Mouse (Mus musculus): ENCODE data around the gene Asl. TPM values are rescaled to one million over a fixed set of nuclear protein-coding genes. Genes with fewer than 3 reads are reported as not detected.
A peak's percentile ranks its signal among the peaks of the same experiment; 100 is the strongest.

Asl gene
- polyA plus RNA-seq, 1 experiment from 2014 or later = 16.0 TPM

- peak; percentile 92 for ATAC-seq (replicated peaks; ENCODE audit: insufficient number of reproducible peaks, insufficient read depth, low FRiP score, low read depth)
- Histone ChIP-seq H3K4me1 (replicated peaks) (peaks cover 12% of the 10 kb centered on the region), H3K9me3 (replicated peaks) (no peaks in the 10 kb centered on the region), H3K4me3 (peak overlapping the region; percentile 73), H3K9ac (peak overlapping the region; percentile 62), H3K36me3 (no peaks in the 10 kb centered on the region), H3K27me3 (peaks cover 7% of the 10 kb centered on the region; the same call in 1 of the 2 replicates), H3K27ac (peak overlapping the region; percentile 77), H3K4me2 (peak overlapping the region; percentile 92)
- under 1% methylated on average over 32 of the region's 32 CpGs for WGBS
These were observed 5.1 kb downstream of the Asl start for GRCm38 (mm10) chr5:130023767-130024539.

- Histone ChIP-seq H3K27ac (no peak overlapping the region), H3K4me2 (peak overlapping the region; percentile 92), H3K4me3 (peak overlapping the region; percentile 73), H3K9me3 (replicated peaks) (no peaks in the 10 kb centered on the region), H3K36me3 (no peaks in the 10 kb centered on the region), H3K9ac (no peak overlapping the region), H3K4me1 (replicated peaks) (peaks cover 12% of the 10 kb centered on the region), H3K27me3 (peaks cover 7% of the 10 kb centered on the region; the same call in 1 of the 2 replicates)
- ATAC-seq (replicated peaks; ENCODE audit: insufficient number of reproducible peaks, insufficient read depth, low FRiP score, low read depth) = no peak
- WGBS = 38% methylated on average over 12 of the region's 12 CpGs
These were observed 5.8 kb downstream of the Asl start for GRCm38 (mm10) chr5:130023067-130023766.

GRCm38 (mm10) chr5:130022366-130022765 is 6.7 kb downstream of the Asl start:
- 86% methylated on average over 7 of the region's 7 CpGs for WGBS
- H3K4me2 ChIP-seq = no peak overlapping the region
- H3K27me3 ChIP-seq = peaks cover 4% of the 10 kb centered on the region; the same call in 1 of the 2 replicates

GRCm38 (mm10) chr5:130021361-130021966 is 7.6 kb downstream of the Asl start:
- H3K4me2 ChIP-seq = no peak overlapping the region
- no peak overlapping the region for H3K4me3 ChIP-seq
- H3K27me3 ChIP-seq = no peaks in the 10 kb centered on the region
- H3K4me1 ChIP-seq (replicated peaks) = peaks cover 12% of the 10 kb centered on the region
- no peak for ATAC-seq (replicated peaks; ENCODE audit: insufficient number of reproducible peaks, insufficient read depth, low FRiP score, low read depth)
- no peaks in the 10 kb centered on the region for H3K9me3 ChIP-seq (replicated peaks)
- H3K27ac ChIP-seq = no peak overlapping the region
- H3K9ac ChIP-seq = no peak overlapping the region
- H3K36me3 ChIP-seq = no peaks in the 10 kb centered on the region
- 52% methylated on average over 5 of the region's 5 CpGs for WGBS

More at GRCm38 (mm10) chr5:130022366-130022765, 6.7 kb downstream of the Asl start:
- Histone ChIP-seq H3K4me3 (no peak overlapping the region), H3K36me3 (no peaks in the 10 kb centered on the region), H3K4me1 (replicated peaks) (peaks cover 12% of the 10 kb centered on the region), H3K9ac (no peak overlapping the region), H3K27ac (no peak overlapping the region), H3K9me3 (replicated peaks) (no peaks in the 10 kb centered on the region)
- no peak for ATAC-seq (replicated peaks; ENCODE audit: insufficient number of reproducible peaks, insufficient read depth, low FRiP score, low read depth)

- no peak overlapping the region for H3K4me3 ChIP-seq
- peaks cover 10% of the 10 kb centered on the region for H3K4me1 ChIP-seq (replicated peaks)
- no peak overlapping the region for H3K9ac ChIP-seq
- no peaks in the 10 kb centered on the region for H3K9me3 ChIP-seq (replicated peaks)
- no peak overlapping the region for H3K4me2 ChIP-seq
- 49% methylated on average over 8 of the region's 8 CpGs for WGBS
- no peaks in the 10 kb centered on the region for H3K36me3 ChIP-seq
- no peak overlapping the region for H3K27ac ChIP-seq
- ATAC-seq (replicated peaks; ENCODE audit: insufficient number of reproducible peaks, insufficient read depth, low FRiP score, low read depth) = no peak
- no peaks in the 10 kb centered on the region for H3K27me3 ChIP-seq
These were observed 9.6 kb downstream of the Asl start for GRCm38 (mm10) chr5:130019461-130019860.

- Histone ChIP-seq H3K4me2 (no peak overlapping the region), H3K9me3 (replicated peaks) (no peaks in the 10 kb centered on the region), H3K4me3 (no peak overlapping the region), H3K9ac (no peak overlapping the region), H3K27me3 (no peaks in the 10 kb centered on the region), H3K27ac (no peak overlapping the region), H3K4me1 (replicated peaks) (peaks cover 2% of the 10 kb centered on the region; the same call in 1 of the 2 replicates), H3K36me3 (peaks cover 11% of the 10 kb centered on the region)
- no peak for ATAC-seq (replicated peaks; ENCODE audit: insufficient number of reproducible peaks, insufficient read depth, low FRiP score, low read depth)
- 94% methylated on average over 3 of the region's 3 CpGs for WGBS
These were observed 13.9 kb downstream of the Asl start for GRCm38 (mm10) chr5:130015104-130015503.

- H3K4me3 ChIP-seq = no peak overlapping the region
- no peaks in the 10 kb centered on the region for H3K9me3 ChIP-seq (replicated peaks)
- H3K27ac ChIP-seq = no peak overlapping the region
- H3K4me2 ChIP-seq = no peak overlapping the region
- no peak overlapping the region for H3K9ac ChIP-seq
- peaks cover 11% of the 10 kb centered on the region for H3K36me3 ChIP-seq
- no peak for ATAC-seq (replicated peaks; ENCODE audit: insufficient number of reproducible peaks, insufficient read depth, low FRiP score, low read depth)
- H3K4me1 ChIP-seq (replicated peaks) = no peaks in the 10 kb centered on the region
- no peaks in the 10 kb centered on the region for H3K27me3 ChIP-seq
- WGBS = 90% methylated on average over 5 of the region's 5 CpGs
These were observed 18.1 kb downstream of the Asl start for GRCm38 (mm10) chr5:130010961-130011360.

GRCm38 (mm10) chr5:130009784-130010183 is 19.3 kb downstream of the Asl start:
- no peak overlapping the region for H3K4me3 ChIP-seq
- H3K9ac ChIP-seq = no peak overlapping the region
- H3K4me1 ChIP-seq (replicated peaks) = no peaks in the 10 kb centered on the region
- peaks cover 11% of the 10 kb centered on the region for H3K36me3 ChIP-seq
- H3K9me3 ChIP-seq (replicated peaks) = no peaks in the 10 kb centered on the region
- no peak overlapping the region for H3K27ac ChIP-seq
- no peak overlapping the region for H3K4me2 ChIP-seq
- no peaks in the 10 kb centered on the region for H3K27me3 ChIP-seq
- WGBS = 90% methylated on average over 4 of the region's 4 CpGs
- no peak for ATAC-seq (replicated peaks; ENCODE audit: insufficient number of reproducible peaks, insufficient read depth, low FRiP score, low read depth)

- 79% methylated on average over 6 of the region's 6 CpGs for WGBS
- Histone ChIP-seq H3K9me3 (replicated peaks) (no peaks in the 10 kb centered on the region), H3K4me2 (no peak overlapping the region), H3K4me1 (replicated peaks) (peaks cover 4% of the 10 kb centered on the region), H3K36me3 (peaks cover 11% of the 10 kb centered on the region), H3K4me3 (no peak overlapping the region), H3K9ac (no peak overlapping the region), H3K27ac (no peak overlapping the region), H3K27me3 (no peaks in the 10 kb centered on the region)
- ATAC-seq (replicated peaks; ENCODE audit: insufficient number of reproducible peaks, insufficient read depth, low FRiP score, low read depth) = no peak
These were observed 20.9 kb downstream of the Asl start for GRCm38 (mm10) chr5:130008034-130008590.

- Histone ChIP-seq H3K27ac (no peak overlapping the region), H3K9me3 (replicated peaks) (no peaks in the 10 kb centered on the region), H3K4me3 (no peak overlapping the region), H3K4me1 (replicated peaks) (peaks cover 7% of the 10 kb centered on the region), H3K4me2 (no peak overlapping the region), H3K27me3 (no peaks in the 10 kb centered on the region), H3K36me3 (peaks cover 11% of the 10 kb centered on the region), H3K9ac (no peak overlapping the region)
- 79% methylated on average over 1 of the region's 1 CpGs for WGBS
- ATAC-seq (replicated peaks; ENCODE audit: insufficient number of reproducible peaks, insufficient read depth, low FRiP score, low read depth) = no peak
These were observed 21.7 kb downstream of the Asl start for GRCm38 (mm10) chr5:130007344-130007743.

- peak overlapping the region; percentile 77 for H3K4me3 ChIP-seq
- H3K9me3 ChIP-seq (replicated peaks) = no peaks in the 10 kb centered on the region
- H3K27me3 ChIP-seq = no peaks in the 10 kb centered on the region
- peak overlapping the region; percentile 85 for H3K4me2 ChIP-seq
- H3K4me1 ChIP-seq (replicated peaks) = peaks cover 12% of the 10 kb centered on the region
- 40% methylated on average over 7 of the region's 7 CpGs for WGBS
- H3K27ac ChIP-seq = peak overlapping the region; percentile 85
- peak overlapping the region; percentile 72 for H3K9ac ChIP-seq
- ATAC-seq (replicated peaks; ENCODE audit: insufficient number of reproducible peaks, insufficient read depth, low FRiP score, low read depth) = no peak
- no peaks in the 10 kb centered on the region for H3K36me3 ChIP-seq
These were observed 25.8 kb downstream of the Asl start for GRCm38 (mm10) chr5:130003229-130003628.
